Mouse (Mus musculus) E14TG2a.4 (cell line): ENCODE measurements around the gene Bcas3.

Experiments
- H3K27me3 ChIP-seq: 2 replicates; pipeline ENCODE4 v1.6.1; 2014; ENCODE audit warnings: low read length, control low read depth; ENCODE audit not compliant: insufficient read depth
- H3K36me3 ChIP-seq: 2 replicates; pipeline ENCODE4 v1.6.1; 2014; ENCODE audit warnings: low read length, control low read depth; ENCODE audit not compliant: insufficient read depth
- H3K4me1 ChIP-seq: replicated peaks from 2 replicates; pipeline ENCODE4 v1.6.1; 2014; ENCODE audit warnings: low read depth, low read length, control low read depth
- H3K4me3 ChIP-seq: replicated peaks from 2 replicates; pipeline ENCODE4 v1.5.1; 2014; ENCODE audit warnings: mild to moderate bottlenecking, low read length
- H3K9me3 ChIP-seq: 2 replicates; pipeline ENCODE4 v1.6.1; 2014; ENCODE audit warnings: low read length, control low read depth
- CTCF ChIP-seq: conservative IDR thresholded peaks from 2 replicates; pipeline ENCODE4 v1.5.1; 2014; ENCODE audit warnings: low read length
- NANOG ChIP-seq: IDR thresholded peaks from 2 replicates; pipeline ENCODE4 v1.6.1; 2014; ENCODE audit warnings: borderline replicate concordance, low read length, mixed read lengths
- POU5F1 ChIP-seq: IDR thresholded peaks from 2 replicates; pipeline ENCODE4 v1.6.1; 2014; ENCODE audit warnings: low read length, borderline replicate concordance

Bcas3 gene

GRCm38 (mm10) chr11:85547966-85548365 lies 195.0 kb downstream of the Bcas3 start:
- Histone ChIP-seq H3K27me3 (no peaks in the 10 kb centered on the region), H3K4me3 (no peak overlapping the region), H3K36me3 (no peaks in the 10 kb centered on the region; the same call in 1 of the 2 replicates), H3K9me3 (no peaks in the 10 kb centered on the region), H3K4me1 (no peaks in the 10 kb centered on the region)
- TF ChIP-seq POU5F1 (no peak), CTCF (no peak), NANOG (no peak)

- Histone ChIP-seq H3K4me1 (no peaks in the 10 kb centered on the region; the same call in 1 of the 2 replicates), H3K36me3 (no peaks in the 10 kb centered on the region; the same call in 1 of the 2 replicates), H3K9me3 (no peaks in the 10 kb centered on the region), H3K27me3 (no peaks in the 10 kb centered on the region), H3K4me3 (no peak overlapping the region)
- TF ChIP-seq POU5F1, result no peak
- no peak for TF ChIP-seq CTCF
- TF ChIP-seq NANOG, result no peak
Observed at GRCm38 (mm10) chr11:85549651-85550050, 196.7 kb downstream of the Bcas3 start.

GRCm38 (mm10) chr11:85555066-85555465 lies 202.1 kb downstream of the Bcas3 start:
- Histone ChIP-seq H3K4me1 (peaks cover 11% of the 10 kb centered on the region), H3K27me3 (no peaks in the 10 kb centered on the region), H3K4me3 (no peak overlapping the region), H3K36me3 (peaks cover 10% of the 10 kb centered on the region), H3K9me3 (no peaks in the 10 kb centered on the region)
- no peak for TF ChIP-seq NANOG
- no peak for TF ChIP-seq CTCF
- TF ChIP-seq POU5F1, result no peak

- Histone ChIP-seq H3K36me3 (peaks cover 16% of the 10 kb centered on the region), H3K9me3 (no peaks in the 10 kb centered on the region), H3K27me3 (no peaks in the 10 kb centered on the region), H3K4me3 (no peak overlapping the region), H3K4me1 (peaks cover 11% of the 10 kb centered on the region)
- TF ChIP-seq NANOG, result no peak
- no peak for TF ChIP-seq POU5F1
- TF ChIP-seq CTCF, result no peak
Observed at GRCm38 (mm10) chr11:85555721-85556120, 202.8 kb downstream of the Bcas3 start.

- H3K27me3 ChIP-seq, result no peaks in the 10 kb centered on the region
- peaks cover 12% of the 10 kb centered on the region for H3K36me3 ChIP-seq
- H3K4me1 ChIP-seq, result no peaks in the 10 kb centered on the region
- H3K4me3 ChIP-seq, result no peak overlapping the region
- no peak for TF ChIP-seq CTCF
- TF ChIP-seq NANOG, result no peak
- no peak for TF ChIP-seq POU5F1
- H3K9me3 ChIP-seq, result no peaks in the 10 kb centered on the region
Observed at GRCm38 (mm10) chr11:85565068-85565467, 212.1 kb downstream of the Bcas3 start.

- H3K4me3 ChIP-seq, result no peak overlapping the region
- no peaks in the 10 kb centered on the region for H3K9me3 ChIP-seq
- no peaks in the 10 kb centered on the region for H3K27me3 ChIP-seq
- no peaks in the 10 kb centered on the region for H3K4me1 ChIP-seq
- no peaks in the 10 kb centered on the region for H3K36me3 ChIP-seq
- TF ChIP-seq CTCF, result no peak
- TF ChIP-seq NANOG, result no peak
- TF ChIP-seq POU5F1, result no peak
Observed at GRCm38 (mm10) chr11:85571040-85571439, 218.1 kb downstream of the Bcas3 start.

- no peak for TF ChIP-seq NANOG
- H3K4me1 ChIP-seq, result no peaks in the 10 kb centered on the region
- no peaks in the 10 kb centered on the region for H3K27me3 ChIP-seq
- H3K9me3 ChIP-seq, result no peaks in the 10 kb centered on the region
- no peaks in the 10 kb centered on the region for H3K36me3 ChIP-seq
- H3K4me3 ChIP-seq, result no peak overlapping the region
Observed at GRCm38 (mm10) chr11:85571936-85572335, 219.0 kb downstream of the Bcas3 start.

- TF ChIP-seq CTCF (no peak), POU5F1 (no peak), NANOG (no peak)
- H3K4me3 ChIP-seq, result no peak overlapping the region
Observed at GRCm38 (mm10) chr11:85572590-85572989, 219.6 kb downstream of the Bcas3 start.

GRCm38 (mm10) chr11:85574496-85574895 lies 221.5 kb downstream of the Bcas3 start:
- Histone ChIP-seq H3K27me3 (no peaks in the 10 kb centered on the region), H3K4me1 (no peaks in the 10 kb centered on the region; the same call in 1 of the 2 replicates), H3K4me3 (no peak overlapping the region), H3K9me3 (no peaks in the 10 kb centered on the region), H3K36me3 (no peaks in the 10 kb centered on the region)
- no peak for TF ChIP-seq NANOG
- no peak for TF ChIP-seq CTCF
- TF ChIP-seq POU5F1, result no peak

More at GRCm38 (mm10) chr11:85572590-85572989, 219.6 kb downstream of the Bcas3 start:
- no peaks in the 10 kb centered on the region for H3K36me3 ChIP-seq
- no peaks in the 10 kb centered on the region for H3K9me3 ChIP-seq
- H3K4me1 ChIP-seq, result no peaks in the 10 kb centered on the region; the same call in 1 of the 2 replicates
- H3K27me3 ChIP-seq, result no peaks in the 10 kb centered on the region
